Mouse (Mus musculus) limb, embryonic 15.5 days (tissue): ENCODE data around the gene Col1a1. TPM values are rescaled to one million over a fixed set of nuclear protein-coding genes. Genes with fewer than 3 reads are reported as not detected.

Experiments
- ATAC-seq: fragments of 200-750 bp; cut with Nextera tagmentation; 2 replicates; pipeline ENCODE4 v1.8.0; 2017; ENCODE audit warnings: low read depth, moderate TSS enrichment; ENCODE audit not compliant: insufficient number of reproducible peaks, low FRiP score, low TSS enrichment
- H3K27ac ChIP-seq: fragments of 300-500 bp; sonication (generic); 2 replicates; pipeline ENCODE4 v1.5.1; 2015; ENCODE audit warnings: moderate library complexity, mild to moderate bottlenecking, inconsistent platforms
- H3K27me3 ChIP-seq: fragments of 300-500 bp; sonication (generic); 2 replicates; pipeline ENCODE4 v1.6.1; 2015; ENCODE audit warnings: inconsistent platforms
- H3K36me3 ChIP-seq: fragments of 300-500 bp; sonication (generic); 2 replicates; pipeline ENCODE4 v1.6.1; 2015; ENCODE audit warnings: inconsistent platforms
- H3K4me1 ChIP-seq: fragments of 300-500 bp; sonication (generic); 2 replicates; pipeline ENCODE4 v1.6.1; 2015; ENCODE audit warnings: inconsistent platforms
- H3K4me2 ChIP-seq: fragments of 300-500 bp; sonication (generic); 2 replicates; pipeline ENCODE4 v1.6.1; 2015; ENCODE audit warnings: mild to moderate bottlenecking, inconsistent platforms
- H3K4me3 ChIP-seq: fragments of 300-500 bp; sonication (generic); 2 replicates; pipeline ENCODE4 v1.5.1; 2015; ENCODE audit warnings: mild to moderate bottlenecking, inconsistent platforms
- H3K9ac ChIP-seq: fragments of 300-500 bp; sonication (generic); 2 replicates; pipeline ENCODE4 v1.6.1; 2015; ENCODE audit warnings: inconsistent platforms
- H3K9me3 ChIP-seq: fragments of 300-500 bp; sonication (generic); 2 replicates; pipeline ENCODE4 v1.6.1; 2016; ENCODE audit warnings: inconsistent platforms
- WGBS: fragments of 180-500 bp; shearing (Covaris S2); methylation state at CpG from one replicate; pipeline ENCODE4 v1.1.7; 2015; 5-methylcytosine and 5-hydroxymethylcytosine counted together
- polyA plus RNA-seq: library from polyadenylated mRNA; unstranded; fragments of >200 nt; fragmentation: Nextera tagmentation; extraction: Ambion mirVana; gene quantifications from 2 replicates; pipeline ENCODE4 v1.2.1, GENCODE M21; 2015

Col1a1 gene
- 4,882 and 5,832 TPM in 2 replicates for polyA plus RNA-seq

- Histone ChIP-seq H3K4me3 (peak within 1 kb of the TSS; percentile 61), H3K9me3 (no peaks in the 10 kb centered on the region), H3K9ac (peak within 1 kb of the TSS; percentile 81), H3K27me3 (0 out of 2 replicates have a peak, but pooled peaks cover 12% of the 10 kb centered on the region), H3K27ac (peak within 1 kb of the TSS; percentile 97), H3K4me2 (peak within 1 kb of the TSS; percentile 64), H3K4me1 (peaks cover 81% of the 10 kb centered on the region), H3K36me3 (peaks cover 31% of the 10 kb centered on the region)
- 13% methylated on average over 19 of the region's 19 CpGs for WGBS
- ATAC-seq, result peak; percentile 76
These were observed at the start of gene Col1a1 for GRCm38 (mm10) chr11:94936045-94936444. TSS of gene Col1a1 (plus strand) at chr11:94936224.

GRCm38 (mm10) chr11:94891155-94891554 lies 44.9 kb upstream of the Col1a1 start:
- no peaks in the 10 kb centered on the region for H3K36me3 ChIP-seq
- no peak overlapping the region for H3K9ac ChIP-seq
- H3K4me1 ChIP-seq, result no peaks in the 10 kb centered on the region; the same call in 1 of the 2 replicates
- H3K9me3 ChIP-seq, result no peaks in the 10 kb centered on the region
- 37% methylated on average over 6 of the region's 6 CpGs for WGBS
- peak overlapping the region; percentile 84 for H3K27ac ChIP-seq
- no peak overlapping the region for H3K4me2 ChIP-seq
- H3K4me3 ChIP-seq, result no peak overlapping the region
- no peak for ATAC-seq
- H3K27me3 ChIP-seq, result no peaks in the 10 kb centered on the region

- H3K27ac ChIP-seq, result peak overlapping the region; percentile 78
- H3K9ac ChIP-seq, result no peak overlapping the region
- peaks cover 11% of the 10 kb centered on the region for H3K4me1 ChIP-seq
- H3K36me3 ChIP-seq, result no peaks in the 10 kb centered on the region
- H3K9me3 ChIP-seq, result no peaks in the 10 kb centered on the region
- 51% methylated on average over 16 of the region's 16 CpGs for WGBS
- ATAC-seq, result peak; percentile 76; the same call in 1 of the 2 replicates
- no peaks in the 10 kb centered on the region for H3K27me3 ChIP-seq
- H3K4me3 ChIP-seq, result no peak overlapping the region
- no peak overlapping the region for H3K4me2 ChIP-seq
These were observed 39.2 kb upstream of the Col1a1 start for GRCm38 (mm10) chr11:94896753-94897376.

GRCm38 (mm10) chr11:94901231-94901630 lies 34.8 kb upstream of the Col1a1 start:
- no peaks in the 10 kb centered on the region for H3K9me3 ChIP-seq
- H3K4me1 ChIP-seq, result peaks cover 11% of the 10 kb centered on the region
- H3K36me3 ChIP-seq, result no peaks in the 10 kb centered on the region
- ATAC-seq, result no peak
- WGBS, result 53% methylated on average over 2 of the region's 2 CpGs
- H3K27ac ChIP-seq, result no peak overlapping the region
- H3K4me3 ChIP-seq, result no peak overlapping the region
- no peak overlapping the region for H3K4me2 ChIP-seq
- H3K27me3 ChIP-seq, result no peaks in the 10 kb centered on the region
- H3K9ac ChIP-seq, result no peak overlapping the region

GRCm38 (mm10) chr11:94904306-94904705 lies 31.7 kb upstream of the Col1a1 start:
- H3K4me3 ChIP-seq, result no peak overlapping the region

GRCm38 (mm10) chr11:94910971-94911370 lies 25.1 kb upstream of the Col1a1 start:
- Histone ChIP-seq H3K36me3 (no peaks in the 10 kb centered on the region), H3K27ac (no peak overlapping the region), H3K27me3 (no peaks in the 10 kb centered on the region), H3K9ac (no peak overlapping the region), H3K9me3 (no peaks in the 10 kb centered on the region), H3K4me3 (no peak overlapping the region), H3K4me2 (no peak overlapping the region), H3K4me1 (peaks cover 30% of the 10 kb centered on the region)
- ATAC-seq, result no peak
- WGBS, result 84% methylated on average over 5 of the region's 5 CpGs

More at GRCm38 (mm10) chr11:94904306-94904705, 31.7 kb upstream of the Col1a1 start:
- H3K36me3 ChIP-seq, result no peaks in the 10 kb centered on the region
- H3K27me3 ChIP-seq, result no peaks in the 10 kb centered on the region
- WGBS, result 84% methylated on average over 3 of the region's 3 CpGs
- no peak overlapping the region for H3K9ac ChIP-seq
- no peak overlapping the region for H3K27ac ChIP-seq
- H3K4me2 ChIP-seq, result no peak overlapping the region
- ATAC-seq, result no peak
- no peaks in the 10 kb centered on the region for H3K4me1 ChIP-seq
- no peaks in the 10 kb centered on the region for H3K9me3 ChIP-seq

- H3K36me3 ChIP-seq, result no peaks in the 10 kb centered on the region
- no peak overlapping the region for H3K4me3 ChIP-seq
- no peaks in the 10 kb centered on the region for H3K27me3 ChIP-seq
- H3K9me3 ChIP-seq, result no peaks in the 10 kb centered on the region
- H3K27ac ChIP-seq, result no peak overlapping the region; the same call in 1 of the 2 replicates
- peaks cover 44% of the 10 kb centered on the region for H3K4me1 ChIP-seq
- H3K9ac ChIP-seq, result no peak overlapping the region
- no peak overlapping the region for H3K4me2 ChIP-seq
- no peak for ATAC-seq
- 62% methylated on average over 3 of the region's 3 CpGs for WGBS
These were observed 23.5 kb upstream of the Col1a1 start for GRCm38 (mm10) chr11:94912568-94912967.

GRCm38 (mm10) chr11:94913302-94914090 lies 22.5 kb upstream of the Col1a1 start:
- H3K27ac ChIP-seq, result peak overlapping the region; percentile 68

GRCm38 (mm10) chr11:94915675-94916403 lies 20.2 kb upstream of the Col1a1 start:
- Histone ChIP-seq H3K9me3 (no peaks in the 10 kb centered on the region), H3K27me3 (no peaks in the 10 kb centered on the region), H3K4me1 (peaks cover 48% of the 10 kb centered on the region), H3K27ac (peak overlapping the region; percentile 86), H3K36me3 (no peaks in the 10 kb centered on the region), H3K4me2 (0 out of 2 replicates have a peak overlapping the region, but pooled peaks have one; percentile 12), H3K9ac (no peak overlapping the region), H3K4me3 (no peak overlapping the region)
- no peak for ATAC-seq
- 19% methylated on average over 11 of the region's 16 CpGs for WGBS

More at GRCm38 (mm10) chr11:94913302-94914090, 22.5 kb upstream of the Col1a1 start:
- no peak for ATAC-seq
- H3K36me3 ChIP-seq, result no peaks in the 10 kb centered on the region
- H3K4me1 ChIP-seq, result peaks cover 48% of the 10 kb centered on the region
- no peaks in the 10 kb centered on the region for H3K27me3 ChIP-seq
- WGBS, result 62% methylated on average over 6 of the region's 6 CpGs
- H3K9me3 ChIP-seq, result no peaks in the 10 kb centered on the region
- H3K9ac ChIP-seq, result no peak overlapping the region
- H3K4me3 ChIP-seq, result no peak overlapping the region
- no peak overlapping the region for H3K4me2 ChIP-seq

GRCm38 (mm10) chr11:94916477-94916876 lies 19.5 kb upstream of the Col1a1 start:
- WGBS, result 27% methylated on average over 4 of the region's 4 CpGs
- Histone ChIP-seq H3K27me3 (no peaks in the 10 kb centered on the region), H3K27ac (peak overlapping the region; percentile 86), H3K9me3 (no peaks in the 10 kb centered on the region), H3K4me3 (no peak overlapping the region), H3K9ac (no peak overlapping the region), H3K36me3 (no peaks in the 10 kb centered on the region), H3K4me2 (no peak overlapping the region), H3K4me1 (peaks cover 51% of the 10 kb centered on the region)
- 0 out of 2 replicates have a peak, but pooled peaks have one; percentile 16 for ATAC-seq

- Histone ChIP-seq H3K9ac (no peak overlapping the region), H3K27me3 (no peaks in the 10 kb centered on the region), H3K4me1 (peaks cover 46% of the 10 kb centered on the region), H3K27ac (peak overlapping the region; percentile 86), H3K4me2 (no peak overlapping the region), H3K9me3 (no peaks in the 10 kb centered on the region), H3K36me3 (no peaks in the 10 kb centered on the region), H3K4me3 (no peak overlapping the region)
- ATAC-seq, result peak; percentile 44; the same call in 1 of the 2 replicates
- 47% methylated on average over 6 of the region's 6 CpGs for WGBS
These were observed 18.3 kb upstream of the Col1a1 start for GRCm38 (mm10) chr11:94917717-94918116.
